Mouse (Mus musculus): ENCODE data around the gene Papola.

DNA sequence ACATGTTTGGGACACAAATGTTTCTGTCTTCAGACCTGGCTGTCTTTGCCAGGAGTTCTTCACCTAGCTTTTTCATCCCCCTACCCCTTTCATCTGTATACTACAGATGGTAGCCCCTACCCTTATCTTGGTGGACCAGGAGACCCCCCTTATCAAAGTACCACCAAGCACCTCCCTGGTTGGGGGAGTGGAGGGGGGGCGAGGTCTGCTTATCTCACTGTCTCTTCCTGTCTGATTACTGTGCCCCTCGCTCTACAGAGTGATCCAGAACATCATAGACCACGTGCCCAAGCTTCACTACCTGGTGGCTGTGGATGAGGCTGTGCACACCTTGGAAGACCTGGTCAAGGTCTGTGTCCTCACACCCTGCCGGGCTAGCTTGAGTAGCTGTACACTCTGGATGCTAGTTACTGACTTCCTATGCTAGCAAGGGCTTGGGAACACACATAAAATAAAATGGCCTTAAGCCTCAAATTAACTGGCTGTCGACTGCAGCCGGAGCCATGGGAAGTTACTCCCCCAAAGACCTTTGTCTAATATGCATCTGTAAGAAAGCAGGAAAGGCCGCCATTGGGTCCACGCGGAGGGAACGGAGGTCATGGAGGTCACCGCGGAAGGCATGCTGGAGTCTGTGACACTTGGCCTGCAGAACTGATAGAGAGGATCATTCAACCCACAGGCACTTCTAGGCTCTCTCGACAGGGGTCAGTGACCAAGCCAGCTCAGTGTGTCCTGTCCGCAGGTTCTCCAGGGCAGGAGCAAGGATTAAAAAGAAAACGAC lies 46.0 kb upstream of the Papola start:
- TF ChIP-seq CTCF (IDR thresholded peaks at IDR 0.05; ENCODE audit: borderline replicate concordance, extremely low read depth, insufficient read depth, insufficient read length) (no peak), POLR2A (IDR thresholded peaks at IDR 0.05; ENCODE audit: borderline replicate concordance, extremely low read depth, insufficient read depth, insufficient read length, poor library complexity, severe bottlenecking) (no peak)

Data from brain, embryonic 14.5 days (tissue).